Mouse (Mus musculus) CH12F3 (cell line): Measurements from ENCODE around the gene Nmnat1.
"Not testable (repeated sequence)": the region's sequence is repeated elsewhere in the genome, so short reads cannot be mapped to it uniquely, and the experiment has no call there.

Experiments
- in situ Hi-C: fragments of 300-500 bp; cut with MboI; formaldehyde crosslinking; loops from 2 replicates; pipeline ENCODE4 v1.14.3; 2020; ENCODE audit warnings: low sequenced_read_pairs

Gene Nmnat1

GRCm38 (mm10) chr4:149445868-149446267 lies 39.1 kb downstream of the Nmnat1 start:
- in situ Hi-C loops, result no loop called here

DNA sequence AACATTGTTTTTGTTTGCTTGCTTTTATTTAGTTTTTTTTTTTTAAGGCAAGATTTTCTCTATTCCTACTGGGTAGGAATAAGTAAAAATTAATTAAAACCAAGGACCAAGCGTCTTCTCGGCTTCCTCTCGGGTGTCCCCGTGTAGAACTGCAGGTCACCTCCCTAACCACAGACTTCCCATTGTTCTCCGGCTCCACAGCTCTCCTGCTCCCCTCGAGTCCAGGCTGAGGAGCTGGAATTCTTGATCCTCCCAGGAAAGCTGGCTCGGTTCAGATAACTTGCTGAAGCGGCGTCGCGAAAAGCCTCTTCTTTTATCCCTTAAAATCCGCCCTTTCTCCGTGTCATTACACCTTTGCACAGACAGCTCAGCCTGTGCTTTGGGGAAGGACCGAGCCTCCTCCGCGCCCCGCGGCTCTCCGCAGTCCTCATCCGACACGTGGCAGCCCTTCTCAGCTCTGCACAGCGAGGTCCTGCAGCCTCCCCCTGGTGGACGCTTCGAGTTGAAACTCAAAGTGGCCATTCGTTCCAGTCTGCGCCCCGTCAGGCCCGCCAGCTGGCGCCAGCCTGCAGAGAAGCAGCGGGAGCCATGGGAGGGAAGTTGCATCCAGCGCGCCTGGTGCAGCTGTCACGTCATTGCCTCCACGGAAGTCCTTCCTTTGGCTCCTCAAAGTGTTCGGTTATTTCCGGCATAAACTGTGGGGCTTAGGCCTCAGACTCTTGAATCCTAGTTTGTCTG lies 39.9 kb downstream of the Nmnat1 start:
- in situ Hi-C loops, result no loop called here

- in situ Hi-C loops, result no loop called here
These were observed 40.5 kb downstream of the Nmnat1 start for GRCm38 (mm10) chr4:149444465-149444864.

- in situ Hi-C loops, result no loop called here
These were observed 42.6 kb downstream of the Nmnat1 start for GRCm38 (mm10) chr4:149442436-149442835.

DNA sequence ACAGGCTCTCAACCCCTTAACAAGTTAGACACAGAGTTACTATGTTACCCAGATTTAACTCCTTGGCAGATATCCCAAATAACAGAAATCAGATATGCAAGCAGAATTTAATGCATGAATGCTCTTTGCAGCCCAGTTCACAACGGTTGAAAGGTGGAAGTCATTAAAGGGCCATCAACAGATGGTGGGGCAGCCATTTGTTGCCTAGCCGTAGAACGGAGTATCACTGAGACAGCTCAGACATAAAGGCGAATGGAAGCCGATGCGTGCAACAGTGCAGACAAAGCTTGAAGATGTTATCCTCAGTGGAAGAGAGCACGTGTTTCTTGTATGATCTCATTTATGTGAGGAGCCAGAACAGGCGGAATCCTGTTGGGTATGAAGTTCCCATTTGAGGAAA lies 44.4 kb downstream of the Nmnat1 start:
- in situ Hi-C loops, result no loop called here

GRCm38 (mm10) chr4:149431887-149432286 lies 53.1 kb downstream of the Nmnat1 start:
- in situ Hi-C loops, result not testable (repeated sequence)

DNA sequence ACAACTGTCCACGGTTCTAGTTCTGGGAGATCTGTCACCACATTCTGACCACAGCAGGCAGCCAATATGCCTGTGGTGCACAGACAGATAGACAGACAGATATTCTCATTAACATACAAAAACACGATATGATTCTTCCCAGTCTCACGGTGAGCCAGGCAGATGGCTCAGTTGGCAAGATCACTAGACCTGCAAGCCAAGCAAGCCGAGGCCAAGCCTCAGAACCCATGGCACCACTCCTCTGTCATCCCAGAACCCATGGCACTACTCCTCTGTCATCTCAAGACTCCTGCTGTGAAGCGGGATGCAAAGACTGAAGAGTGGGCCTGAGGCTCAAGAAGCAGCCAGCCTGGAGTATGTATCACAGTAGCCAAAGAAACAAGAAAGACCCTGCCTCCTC lies 55.4 kb downstream of the Nmnat1 start:
- in situ Hi-C loops, result no loop called here

DNA sequence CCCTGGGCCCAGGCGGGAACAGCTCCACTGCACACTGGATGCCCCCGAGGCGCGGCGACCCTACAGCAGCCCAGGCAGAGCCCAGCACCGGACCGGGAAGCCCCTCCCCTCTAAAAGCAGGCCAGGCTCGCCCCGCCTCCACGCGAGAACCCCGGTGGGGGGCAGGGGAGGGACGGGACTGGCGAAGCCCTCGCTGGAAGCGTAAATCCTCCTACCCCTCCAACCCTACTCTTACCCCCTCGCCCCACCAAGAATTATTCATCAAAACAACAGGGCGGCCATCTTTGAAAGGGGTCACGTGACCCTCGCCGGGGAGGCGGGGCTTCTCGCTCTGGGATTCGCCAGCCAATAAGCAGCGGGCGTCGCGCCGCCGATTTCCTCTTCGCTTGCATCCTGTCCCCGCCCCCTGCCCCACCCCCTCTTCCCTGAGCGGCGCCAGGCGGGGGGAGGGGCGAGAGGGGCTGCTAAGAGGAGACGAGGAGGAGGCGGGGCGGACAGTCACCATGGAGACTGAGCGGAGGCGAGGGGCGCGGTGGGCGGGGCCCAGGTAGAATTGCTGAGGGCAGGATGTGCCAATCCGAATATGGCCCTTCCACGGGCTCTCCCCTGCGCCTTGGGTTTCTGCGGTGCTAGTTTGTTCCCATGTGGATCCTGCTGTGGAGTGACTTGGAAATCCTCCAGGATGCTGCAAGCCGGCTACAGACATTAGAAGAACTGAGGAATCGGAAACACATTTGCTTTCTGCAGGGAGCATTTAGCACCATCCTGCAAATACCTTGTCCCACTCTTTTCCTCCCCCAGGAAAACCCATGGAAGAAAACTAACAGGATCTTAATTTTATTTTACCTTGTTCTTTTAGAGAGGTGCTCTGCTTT lies 58.4 kb downstream of the Nmnat1 start, which contains the start of gene Ube4b:
Gene Ube4b, minus strand, starts transcription at position 425 of the 875 bp plus-strand sequence.
- in situ Hi-C loops, result no loop called here

- in situ Hi-C loops, result no loop called here
These were observed 59.2 kb downstream of the Nmnat1 start for GRCm38 (mm10) chr4:149425801-149426292.

DNA sequence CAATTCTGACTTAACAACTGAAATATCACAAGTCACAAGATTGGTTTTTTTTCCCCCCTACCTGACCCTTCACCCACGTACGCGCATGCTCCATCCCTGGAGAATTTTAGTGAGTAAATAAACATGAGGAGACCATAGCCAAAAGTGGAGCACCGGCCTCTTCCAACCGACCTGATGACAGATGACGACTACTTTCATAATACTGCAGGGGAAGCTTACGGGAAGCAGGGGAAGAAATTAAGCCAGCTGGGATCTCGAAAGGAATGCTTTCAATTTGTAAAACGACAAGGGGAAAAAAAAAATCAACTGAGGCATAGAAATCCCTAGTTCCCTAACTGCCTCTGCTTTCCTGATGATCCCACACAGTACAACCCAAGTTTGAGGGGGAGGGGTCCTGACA lies 60.2 kb downstream of the Nmnat1 start:
- in situ Hi-C loops, result no loop called here

DNA sequence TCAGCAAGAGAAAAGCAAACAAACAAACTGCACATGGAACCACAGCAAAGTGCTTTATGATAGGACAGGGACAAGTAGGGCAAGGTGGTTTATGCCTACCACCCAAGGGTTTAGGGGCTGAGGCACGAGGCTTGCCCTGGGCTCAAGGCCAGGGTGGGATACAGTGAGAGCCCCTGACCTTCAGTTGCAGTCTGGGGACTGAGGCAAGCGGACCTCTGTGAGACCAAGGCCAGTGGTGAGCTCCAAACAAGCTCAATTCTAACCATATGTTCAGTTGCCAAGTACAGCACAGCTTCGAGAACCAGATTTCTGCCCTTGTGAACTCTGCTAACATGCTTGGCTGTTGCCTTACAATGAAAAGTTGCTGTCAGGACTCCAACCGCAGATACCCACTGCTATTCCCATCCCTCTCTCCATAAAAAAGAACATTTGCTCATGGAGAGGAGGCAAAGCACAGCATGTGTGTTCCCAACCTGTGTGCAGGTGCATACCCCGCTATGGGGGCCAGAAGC lies 67.1 kb downstream of the Nmnat1 start:
- in situ Hi-C loops, result no loop called here
